Mouse (Mus musculus): ENCODE measurements around the gene Gng8. TPM values are rescaled to one million over a fixed set of nuclear protein-coding genes. Genes with fewer than 3 reads are reported as not detected.

Gene Gng8
- polyA plus RNA-seq, 1 experiment from 2014 or later = 11.0 TPM

GRCm38 (mm10) chr7:16944808-16945315, 53.3 kb downstream of the Gng8 start:
- no peaks in the 10 kb centered on the region for H3K36me3 ChIP-seq (ENCODE audit: control insufficient read depth, insufficient read depth, low read length)
- H3K9ac ChIP-seq (ENCODE audit: low read depth, low read length) = peak overlapping the region; percentile 81
- peak overlapping the region; percentile 87 for H3K4me2 ChIP-seq (replicated peaks; ENCODE audit: low read depth, low read length)
- no peaks in the 10 kb centered on the region for H3K9me3 ChIP-seq (ENCODE audit: control insufficient read depth, low read length)
- H3K27me3 ChIP-seq (ENCODE audit: control insufficient read depth, insufficient read depth, low read length) = peaks cover 50% of the 10 kb centered on the region
- H3K4me1 ChIP-seq (replicated peaks; ENCODE audit: control insufficient read depth, insufficient read depth, low read length) = peaks cover 28% of the 10 kb centered on the region; the same call in 1 of the 2 replicates
- 1% methylated on average over 22 of the region's 22 CpGs for WGBS
- peak overlapping the region; percentile 67 for H3K4me3 ChIP-seq (ENCODE audit: low read depth, low read length)
- peak overlapping the region; percentile 67 for H3K27ac ChIP-seq (ENCODE audit: low read depth, low read length)
- ATAC-seq (ENCODE audit: low FRiP score) (peak; percentile 62), DNase-seq (ENCODE audit: low spot score) (no peak)

Other genes with a start within 250 kb of the Gng8 start
- not detected in 2 replicates for gene Ceacam15, start 216.1 kb upstream of the Gng8 start, polyA plus RNA-seq (2014; fragmentation: Nextera tagmentation; extraction: Ambion mirVana)
- not detected in 2 replicates for gene Ceacam9, start 169.9 kb upstream of the Gng8 start, polyA plus RNA-seq (2014; fragmentation: Nextera tagmentation; extraction: Ambion mirVana)
- 298 and 307 TPM in 2 replicates for gene Ap2s1, start 153.4 kb upstream of the Gng8 start, polyA plus RNA-seq (2014; fragmentation: Nextera tagmentation; extraction: Ambion mirVana)
- gene Slc1a5, start 110.4 kb upstream of the Gng8 start, polyA plus RNA-seq (2014; fragmentation: Nextera tagmentation; extraction: Ambion mirVana) = 15.0 and 15.1 TPM in 2 replicates
- gene Strn4, start 75.9 kb upstream of the Gng8 start, polyA plus RNA-seq (2014; fragmentation: Nextera tagmentation; extraction: Ambion mirVana) = 112 and 130 TPM in 2 replicates
- 21.9 and 22.7 TPM in 2 replicates for gene Fkrp, start 75.1 kb upstream of the Gng8 start, polyA plus RNA-seq (2014; fragmentation: Nextera tagmentation; extraction: Ambion mirVana)
- 8.8 and 9.4 TPM in 2 replicates for gene Prkd2, start 48.9 kb upstream of the Gng8 start, polyA plus RNA-seq (2014; fragmentation: Nextera tagmentation; extraction: Ambion mirVana)
- gene Dact3, start 16.5 kb upstream of the Gng8 start, polyA plus RNA-seq (2014; fragmentation: Nextera tagmentation; extraction: Ambion mirVana) = 7.6 and 8.0 TPM in 2 replicates
- gene Ptgir, start 14.7 kb downstream of the Gng8 start, polyA plus RNA-seq (2014; fragmentation: Nextera tagmentation; extraction: Ambion mirVana) = 0.56 and 0.81 TPM in 2 replicates
- 322 and 337 TPM in 2 replicates for gene Calm3, start 32.3 kb downstream of the Gng8 start, polyA plus RNA-seq (2014; fragmentation: Nextera tagmentation; extraction: Ambion mirVana)
- gene Pnmal2, start 52.9 kb downstream of the Gng8 start, polyA plus RNA-seq (2014; fragmentation: Nextera tagmentation; extraction: Ambion mirVana) = 7.8 and 11.0 TPM in 2 replicates
- gene Pnmal1, start 67.9 kb downstream of the Gng8 start, polyA plus RNA-seq (2014; fragmentation: Nextera tagmentation; extraction: Ambion mirVana) = 17.6 and 19.5 TPM in 2 replicates
- 1.5 and 1.7 TPM in 2 replicates for gene Gm42372, start 91.3 kb downstream of the Gng8 start, polyA plus RNA-seq (2014; fragmentation: Nextera tagmentation; extraction: Ambion mirVana)
- gene Ccdc8, start 100.9 kb downstream of the Gng8 start, polyA plus RNA-seq (2014; fragmentation: Nextera tagmentation; extraction: Ambion mirVana) = 6.2 and 11.0 TPM in 2 replicates
- gene Ppp5c, start 136.1 kb downstream of the Gng8 start, polyA plus RNA-seq (2014; fragmentation: Nextera tagmentation; extraction: Ambion mirVana) = 96.9 and 97.3 TPM in 2 replicates
- 4.8 and 4.9 TPM in 2 replicates for gene Hif3a, start 170.6 kb downstream of the Gng8 start, polyA plus RNA-seq (2014; fragmentation: Nextera tagmentation; extraction: Ambion mirVana)
- gene Psg16, start 182.3 kb downstream of the Gng8 start, polyA plus RNA-seq (2014; fragmentation: Nextera tagmentation; extraction: Ambion mirVana) = 0.05 and 0.10 TPM in 2 replicates